ENCODE assay signal across 8 mouse cellular contexts in genomic region chrX:20292040-20292417, GRCm38 (mm10). TPM values are rescaled to one million over a fixed set of nuclear protein-coding genes. Genes with fewer than 3 reads are reported as not detected.
A peak's percentile ranks its signal among the peaks of the same experiment; 100 is the strongest.
DNase-seq lines count a peak whose midpoint lies in the region; ATAC-seq lines count a peak whose summit lies in the region.

No protein-coding gene starts in this region.

- no peak overlapping the region for H3K27ac ChIP-seq in kidney, embryonic 15.5 days
- no peak overlapping the region for H3K27ac ChIP-seq in embryonic facial prominence, embryonic 10.5 days (replicated peaks)
- no peak overlapping the region for H3K27ac ChIP-seq in hindbrain, embryonic 13.5 days
- no peak overlapping the region for H3K27ac ChIP-seq in midbrain, embryonic 12.5 days (replicated peaks)

- peak overlapping the region; percentile 82 for H3K4me2 ChIP-seq in kidney, embryonic 15.5 days
- H3K4me2 ChIP-seq in hindbrain, embryonic 13.5 days, result peak overlapping the region; percentile 58
- peak overlapping the region; percentile 60 for H3K4me2 ChIP-seq in midbrain, embryonic 12.5 days (replicated peaks)

- DNase-seq in kidney, adult 9 months, result no peak
- DNase-seq in embryonic facial prominence, embryonic 10.5 days (ENCODE audit: low spot score), result no peak
- no peak for DNase-seq in B cell, adult 2 months
- no peak for DNase-seq in layer of hippocampus, postnatal 14 days (ENCODE audit: low spot score in 2 of 2)
- DNase-seq in kidney, adult 18-20 months, result no peak

- ATAC-seq in kidney, embryonic 15.5 days (replicated peaks; ENCODE audit: low FRiP score), result peak; percentile 40
- peak; percentile 63; the same call in 1 of the 2 replicates for ATAC-seq in hindbrain, embryonic 13.5 days (ENCODE audit: low FRiP score)
- ATAC-seq in midbrain, embryonic 12.5 days (ENCODE audit: low FRiP score, low read depth), result no peak

- H3K27me3 ChIP-seq in kidney, embryonic 15.5 days, result peaks cover 9% of the 10 kb centered on the region
- peaks cover 22% of the 10 kb centered on the region for H3K27me3 ChIP-seq in embryonic facial prominence, embryonic 10.5 days (replicated peaks; ENCODE audit: low read depth, poor library complexity, severe bottlenecking)
- no peaks in the 10 kb centered on the region for H3K27me3 ChIP-seq in hindbrain, embryonic 13.5 days
- H3K27me3 ChIP-seq in midbrain, embryonic 12.5 days, result no peaks in the 10 kb centered on the region

- H3K4me3 ChIP-seq in kidney, embryonic 15.5 days (replicated peaks), result peak overlapping the region; percentile 60
- H3K4me3 ChIP-seq in embryonic facial prominence, embryonic 10.5 days, result peak overlapping the region; percentile 67
- H3K4me3 ChIP-seq in hindbrain, embryonic 13.5 days, result peak overlapping the region; percentile 60
- H3K4me3 ChIP-seq in midbrain, embryonic 12.5 days, result peak overlapping the region; percentile 61

- 40% methylated on average over 11 of the region's 11 CpGs for WGBS in kidney, embryonic 15.5 days
- 37% methylated on average over 11 of the region's 11 CpGs for WGBS in embryonic facial prominence, embryonic 10.5 days
- WGBS in hindbrain, embryonic 13.5 days, result 49% methylated on average over 11 of the region's 11 CpGs
- 30% methylated on average over 11 of the region's 11 CpGs for WGBS in midbrain, embryonic 12.5 days

- H3K36me3 ChIP-seq in kidney, embryonic 15.5 days, result no peaks in the 10 kb centered on the region
- H3K36me3 ChIP-seq in embryonic facial prominence, embryonic 10.5 days (replicated peaks), result no peaks in the 10 kb centered on the region
- H3K36me3 ChIP-seq in hindbrain, embryonic 13.5 days, result no peaks in the 10 kb centered on the region
- no peaks in the 10 kb centered on the region for H3K36me3 ChIP-seq in midbrain, embryonic 12.5 days

- H3K9ac ChIP-seq in kidney, embryonic 15.5 days, result no peak overlapping the region
- peak overlapping the region; percentile 79 for H3K9ac ChIP-seq in hindbrain, embryonic 13.5 days
- peak overlapping the region; percentile 57; the same call in 1 of the 2 replicates for H3K9ac ChIP-seq in midbrain, embryonic 12.5 days (replicated peaks)

- H3K4me1 ChIP-seq in kidney, embryonic 15.5 days, result no peaks in the 10 kb centered on the region
- no peaks in the 10 kb centered on the region for H3K4me1 ChIP-seq in embryonic facial prominence, embryonic 10.5 days
- no peaks in the 10 kb centered on the region for H3K4me1 ChIP-seq in hindbrain, embryonic 13.5 days (replicated peaks)
- H3K4me1 ChIP-seq in midbrain, embryonic 12.5 days, result no peaks in the 10 kb centered on the region

- no peaks in the 10 kb centered on the region for H3K9me3 ChIP-seq in kidney, embryonic 15.5 days (replicated peaks)
- no peaks in the 10 kb centered on the region for H3K9me3 ChIP-seq in embryonic facial prominence, embryonic 10.5 days
- H3K9me3 ChIP-seq in hindbrain, embryonic 13.5 days, result no peaks in the 10 kb centered on the region
- H3K9me3 ChIP-seq in midbrain, embryonic 12.5 days, result no peaks in the 10 kb centered on the region

RNA-seq across cellular contexts. Expression of gene Slc9a7, which starts 0.4 kb away (rescaled TPM):
- 1.1 TPM in 2 replicates for polyA plus RNA-seq in kidney, embryonic 15.5 days (2015; fragmentation: Nextera tagmentation; extraction: Ambion mirVana)
- polyA plus RNA-seq in embryonic facial prominence, embryonic 10.5 days (2016; fragmentation: Nextera tagmentation; extraction: Ambion mirVana), result 0.50 and 0.76 TPM in 2 replicates
- 6.1 and 7.6 TPM in 2 replicates for polyA plus RNA-seq in hindbrain, embryonic 13.5 days (2015; fragmentation: Nextera tagmentation; extraction: Ambion mirVana)
- polyA plus RNA-seq in midbrain, embryonic 12.5 days (2016; fragmentation: Nextera tagmentation; extraction: Ambion mirVana), result 2.2 and 3.1 TPM in 2 replicates
- 10 to 100 TPM; 66.5 to 68.3 TPM for total RNA-seq in layer of hippocampus, postnatal 14 days (2021)
